Mouse (Mus musculus) liver, embryonic 15.5 days (tissue): ENCODE data around the gene Inafm2. TPM values are rescaled to one million over a fixed set of nuclear protein-coding genes. Genes with fewer than 3 reads are reported as not detected.

Experiments
- ATAC-seq: fragments of 200-750 bp; cut with Nextera tagmentation; 2 replicates; pipeline ENCODE4 v1.8.0; 2017; ENCODE audit warnings: moderate number of reproducible peaks, mild to moderate bottlenecking, moderate library complexity; ENCODE audit not compliant: insufficient read depth
- H3K27ac ChIP-seq: fragments of 300-500 bp; sonication (generic); replicated peaks from 2 replicates; pipeline ENCODE4 v1.5.1; 2015; ENCODE audit warnings: mild to moderate bottlenecking, inconsistent platforms
- H3K27me3 ChIP-seq: fragments of 300-500 bp; sonication (generic); 2 replicates; pipeline ENCODE4 v1.6.1; 2015; ENCODE audit warnings: mild to moderate bottlenecking, inconsistent platforms
- H3K36me3 ChIP-seq: fragments of 300-500 bp; sonication (generic); replicated peaks from 2 replicates; pipeline ENCODE4 v1.6.1; 2015; ENCODE audit warnings: moderate library complexity, mild to moderate bottlenecking, inconsistent platforms
- H3K4me1 ChIP-seq: fragments of 300-500 bp; sonication (generic); replicated peaks from 2 replicates; pipeline ENCODE4 v1.6.1; 2015; ENCODE audit warnings: inconsistent platforms
- H3K4me2 ChIP-seq: fragments of 300-500 bp; sonication (generic); 2 replicates; pipeline ENCODE4 v1.6.1; 2015; ENCODE audit warnings: moderate library complexity, mild to moderate bottlenecking, inconsistent platforms
- H3K4me3 ChIP-seq: fragments of 300-500 bp; sonication (generic); replicated peaks from 2 replicates; pipeline ENCODE4 v1.5.1; 2015; ENCODE audit warnings: mild to moderate bottlenecking, inconsistent platforms
- H3K9ac ChIP-seq: fragments of 300-500 bp; sonication (generic); 2 replicates; pipeline ENCODE4 v1.6.1; 2015; ENCODE audit warnings: moderate library complexity, mild to moderate bottlenecking, inconsistent platforms
- H3K9me3 ChIP-seq: fragments of 300-500 bp; sonication (generic); replicated peaks from 2 replicates; pipeline ENCODE4 v1.6.1; 2016; ENCODE audit warnings: inconsistent platforms
- WGBS: fragments of 180-500 bp; shearing (Covaris S2); methylation state at CpG from one replicate; pipeline ENCODE4 v1.1.7; 2015; ENCODE audit warnings: mixed read lengths; ENCODE audit not compliant: insufficient replicate concordance; 5-methylcytosine and 5-hydroxymethylcytosine counted together
- polyA plus RNA-seq: library from polyadenylated mRNA; unstranded; fragments of >200 nt; fragmentation: Nextera tagmentation; extraction: Ambion mirVana; gene quantifications from 2 replicates; pipeline ENCODE4 v1.2.1, GENCODE M21; 2015

Gene Inafm2
- polyA plus RNA-seq, 1 experiment from 2014 or later: 12.6 TPM

DNA sequence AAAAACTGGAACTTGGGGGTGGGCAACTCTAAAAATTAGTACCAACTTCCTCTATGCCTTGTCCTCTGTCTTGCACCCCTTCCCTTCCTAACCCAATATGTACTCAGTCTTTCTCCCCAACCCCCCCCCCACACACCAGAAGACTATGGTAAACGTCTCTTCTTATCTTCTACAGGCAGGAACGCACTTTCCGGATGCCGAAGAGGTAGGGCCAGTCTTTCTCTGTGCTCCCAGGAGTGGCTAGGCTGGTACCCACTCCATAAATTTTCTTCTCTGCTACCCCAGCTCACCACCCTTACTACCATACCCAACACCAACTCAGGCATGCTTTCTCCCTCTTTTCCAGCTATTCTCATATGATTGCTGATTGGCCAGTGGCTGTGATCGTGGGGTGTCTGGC is 41.0 kb downstream of the Inafm2 start:
- no peak overlapping the region for H3K27ac ChIP-seq
- no peaks in the 10 kb centered on the region for H3K9me3 ChIP-seq
- peaks cover 31% of the 10 kb centered on the region for H3K4me1 ChIP-seq
- H3K27me3 ChIP-seq: peaks cover 41% of the 10 kb centered on the region
- H3K36me3 ChIP-seq: no peaks in the 10 kb centered on the region
- no peak; the same call in 1 of the 2 replicates for ATAC-seq
- no peak overlapping the region for H3K9ac ChIP-seq
- H3K4me3 ChIP-seq: no peak overlapping the region
- H3K4me2 ChIP-seq: no peak overlapping the region
- 24% methylated on average over 5 of the region's 5 CpGs for WGBS

DNA sequence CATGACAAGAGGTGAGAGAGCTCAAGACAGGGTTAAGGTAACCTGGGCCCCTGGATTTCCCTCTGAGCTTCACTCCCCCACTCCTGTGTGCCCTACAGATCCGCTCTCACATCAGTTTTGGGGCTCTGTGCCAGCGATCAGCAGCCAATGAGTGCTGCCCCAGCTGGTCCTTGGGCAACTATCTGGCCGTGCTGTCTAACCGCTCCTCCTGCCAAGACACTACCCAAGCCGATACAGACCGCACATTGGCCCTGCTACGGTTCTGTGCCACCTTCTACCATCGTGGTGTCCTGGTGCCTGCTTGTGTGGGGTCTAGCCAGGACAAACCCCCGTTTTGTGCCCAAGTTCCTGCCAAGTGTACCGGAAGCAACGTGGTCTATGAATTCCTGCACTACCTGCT is 43.9 kb downstream of the Inafm2 start:
- no peaks in the 10 kb centered on the region for H3K9me3 ChIP-seq
- ATAC-seq: no peak
- H3K4me1 ChIP-seq: peaks cover 42% of the 10 kb centered on the region
- WGBS: 67% methylated on average over 11 of the region's 11 CpGs
- no peaks in the 10 kb centered on the region for H3K36me3 ChIP-seq
- H3K27me3 ChIP-seq: peaks cover 36% of the 10 kb centered on the region
- no peak overlapping the region for H3K27ac ChIP-seq
- H3K4me3 ChIP-seq: no peak overlapping the region
- H3K4me2 ChIP-seq: no peak overlapping the region
- no peak overlapping the region for H3K9ac ChIP-seq

DNA sequence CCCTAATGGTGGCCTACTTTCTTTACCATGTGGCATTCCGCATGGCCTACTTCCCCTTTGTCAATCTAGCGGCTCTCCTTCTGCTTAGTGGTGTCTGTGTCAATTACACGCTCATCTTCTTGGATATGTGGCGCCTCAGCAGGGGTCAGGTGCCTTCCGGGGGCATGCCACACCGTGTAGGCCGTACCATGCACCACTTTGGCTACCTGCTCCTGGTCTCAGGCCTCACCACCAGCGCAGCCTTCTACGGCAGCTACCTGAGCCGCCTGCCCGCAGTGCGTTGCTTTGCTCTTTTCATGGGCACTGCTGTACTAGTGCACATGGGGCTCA is 44.6 kb downstream of the Inafm2 start:
- Histone ChIP-seq H3K27me3 (peaks cover 38% of the 10 kb centered on the region), H3K27ac (no peak overlapping the region), H3K9ac (no peak overlapping the region), H3K4me3 (peak overlapping the region; percentile 29), H3K4me1 (peaks cover 42% of the 10 kb centered on the region), H3K36me3 (no peaks in the 10 kb centered on the region), H3K4me2 (peak overlapping the region; percentile 54), H3K9me3 (no peaks in the 10 kb centered on the region)
- 61% methylated on average over 12 of the region's 12 CpGs for WGBS
- no peak for ATAC-seq

DNA sequence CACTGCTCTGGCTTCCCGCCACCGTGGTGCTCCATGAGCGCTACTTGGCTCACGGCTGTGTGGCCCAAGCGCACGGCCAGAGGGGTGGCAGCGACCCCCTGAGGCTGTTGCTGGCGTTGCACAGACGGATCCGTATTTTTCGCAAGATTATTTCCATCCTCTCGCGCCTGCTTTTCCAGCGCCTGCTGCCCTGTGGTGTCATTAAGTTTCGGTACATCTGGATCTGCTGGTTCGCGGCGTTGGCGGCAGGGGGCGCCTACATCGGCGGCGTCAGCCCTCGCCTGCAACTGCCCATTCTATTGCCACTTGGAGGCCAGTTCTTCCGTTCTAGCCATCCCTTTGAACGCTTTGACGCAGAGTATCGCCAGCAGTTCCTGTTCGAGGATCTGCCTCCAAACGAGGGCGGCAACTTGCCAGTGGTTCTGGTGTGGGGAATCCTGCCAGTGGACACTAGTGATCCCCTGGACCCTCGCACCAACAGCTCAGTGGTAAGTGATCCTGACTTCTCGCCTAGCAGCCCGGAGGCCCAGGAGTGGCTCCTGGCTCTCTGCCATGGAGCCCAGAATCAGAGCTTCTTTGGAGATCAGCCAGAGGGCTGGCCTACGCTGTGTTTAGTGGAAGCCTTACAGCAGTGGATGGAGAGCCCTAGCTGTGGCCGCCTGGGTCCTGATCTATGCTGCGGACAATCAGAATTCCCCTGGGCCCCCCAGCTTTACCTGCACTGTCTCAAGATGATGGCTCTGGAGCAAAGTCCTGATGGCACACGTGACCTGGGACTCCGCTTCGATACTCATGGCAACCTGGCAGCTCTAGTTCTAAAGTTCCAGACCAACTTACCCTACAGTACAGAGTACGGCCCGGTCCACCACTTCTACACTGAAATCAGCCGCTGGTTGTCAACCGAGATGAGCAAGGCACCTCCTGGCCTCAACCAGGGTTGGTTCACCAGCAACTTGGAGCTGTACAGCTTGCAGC is 45.3 kb downstream of the Inafm2 start:
- Histone ChIP-seq H3K27ac (peak overlapping the region; percentile 63; the same call in 1 of the 2 replicates), H3K27me3 (peaks cover 42% of the 10 kb centered on the region), H3K9me3 (no peaks in the 10 kb centered on the region), H3K4me1 (peaks cover 42% of the 10 kb centered on the region), H3K4me3 (peak overlapping the region; percentile 29), H3K36me3 (no peaks in the 10 kb centered on the region), H3K9ac (no peak overlapping the region), H3K4me2 (peak overlapping the region; percentile 54)
- ATAC-seq: peak; percentile 34
- 30% methylated on average over 44 of the region's 44 CpGs for WGBS

DNA sequence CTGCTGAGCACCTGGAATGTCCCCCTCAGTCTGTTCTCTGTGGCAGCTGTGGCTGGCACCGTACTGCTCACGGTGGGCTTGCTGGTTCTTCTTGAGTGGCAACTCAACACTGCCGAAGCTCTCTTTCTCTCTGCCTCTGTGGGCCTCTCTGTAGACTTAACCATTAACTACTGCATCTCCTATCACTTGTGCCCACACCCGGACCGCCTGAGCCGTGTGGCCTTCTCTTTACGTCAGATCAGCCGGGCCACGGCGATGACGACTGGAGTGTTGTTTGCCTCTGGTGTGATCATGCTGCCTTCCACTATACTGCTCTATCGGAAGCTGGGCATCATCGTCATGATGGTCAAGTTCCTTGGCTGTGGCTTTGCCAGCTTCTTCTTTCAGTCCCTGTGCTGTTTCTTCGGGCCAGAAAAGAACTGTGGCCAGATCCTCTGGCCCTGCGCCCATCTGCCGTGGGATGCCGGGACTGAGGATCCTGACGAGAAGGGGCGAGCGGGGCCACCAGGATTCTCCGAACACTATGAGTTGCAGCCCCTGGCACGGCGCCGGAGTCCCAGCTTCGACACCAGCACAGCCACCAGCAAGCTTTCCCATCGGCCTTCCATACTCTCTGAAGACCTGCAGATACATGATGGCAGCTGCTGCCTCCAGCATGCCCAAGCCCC is 46.2 kb downstream of the Inafm2 start:
- Histone ChIP-seq H3K4me2 (peak overlapping the region; percentile 54), H3K36me3 (no peaks in the 10 kb centered on the region), H3K4me3 (no peak overlapping the region), H3K9ac (no peak overlapping the region), H3K27me3 (peaks cover 45% of the 10 kb centered on the region), H3K4me1 (peaks cover 33% of the 10 kb centered on the region), H3K27ac (peak overlapping the region; percentile 63; the same call in 1 of the 2 replicates), H3K9me3 (no peaks in the 10 kb centered on the region)
- 74% methylated on average over 26 of the region's 26 CpGs for WGBS
- peak; percentile 68 for ATAC-seq

DNA sequence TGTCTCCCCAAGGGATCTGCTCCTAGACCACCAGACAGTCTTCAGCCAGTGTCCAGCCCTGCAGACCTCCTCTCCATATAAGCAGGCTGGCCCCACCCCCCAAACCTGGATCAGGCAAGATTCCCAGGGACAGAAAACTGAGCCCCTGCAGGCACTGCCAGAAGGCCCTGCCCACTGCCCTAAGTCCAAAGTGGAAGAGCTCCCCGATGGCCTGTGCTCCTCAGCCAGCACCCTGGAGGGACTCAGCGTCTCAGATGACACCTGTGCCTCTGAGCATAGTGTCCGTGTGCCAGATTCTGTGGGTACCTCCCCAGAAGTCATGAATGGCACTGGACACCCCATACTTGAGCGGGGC is 46.7 kb downstream of the Inafm2 start:
- no peak for ATAC-seq
- no peaks in the 10 kb centered on the region for H3K9me3 ChIP-seq
- H3K4me3 ChIP-seq: no peak overlapping the region
- H3K36me3 ChIP-seq: no peaks in the 10 kb centered on the region
- peaks cover 28% of the 10 kb centered on the region for H3K4me1 ChIP-seq
- H3K27me3 ChIP-seq: peaks cover 47% of the 10 kb centered on the region
- 81% methylated on average over 4 of the region's 4 CpGs for WGBS
- no peak overlapping the region; the same call in 1 of the 2 replicates for H3K4me2 ChIP-seq
- H3K27ac ChIP-seq: peak overlapping the region; percentile 29; the same call in 1 of the 2 replicates
- no peak overlapping the region for H3K9ac ChIP-seq

DNA sequence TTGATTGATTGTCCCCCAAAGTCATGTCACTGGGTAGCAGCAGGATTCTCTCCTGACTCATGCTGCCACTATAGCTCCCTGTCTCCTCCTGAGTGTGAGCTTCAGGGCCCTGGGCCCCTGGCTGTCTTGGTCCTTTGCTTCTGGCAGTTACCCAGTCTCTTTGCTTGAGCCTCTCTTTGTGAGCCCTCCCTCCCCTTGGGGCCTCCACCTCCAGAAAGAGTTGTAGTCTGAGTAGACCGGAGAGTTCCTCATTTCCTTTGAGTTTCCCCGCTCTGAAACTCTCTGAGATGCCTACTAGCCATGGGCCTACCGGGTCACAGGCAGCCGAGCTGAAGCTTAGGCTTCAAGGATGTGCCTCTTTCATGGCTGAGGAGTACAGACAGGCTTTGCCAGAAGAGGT is 48.1 kb downstream of the Inafm2 start:
- Histone ChIP-seq H3K4me1 (peaks cover 28% of the 10 kb centered on the region), H3K27me3 (peaks cover 39% of the 10 kb centered on the region), H3K4me2 (no peak overlapping the region), H3K9ac (no peak overlapping the region), H3K9me3 (no peaks in the 10 kb centered on the region), H3K36me3 (no peaks in the 10 kb centered on the region), H3K4me3 (no peak overlapping the region), H3K27ac (0 out of 2 replicates have a peak overlapping the region, but pooled peaks have one; percentile 1)
- no peak for ATAC-seq
- WGBS: 45% methylated on average over 4 of the region's 4 CpGs

Other genes with a start within 250 kb of the Inafm2 start
- 0.30 and 0.39 TPM in 2 replicates for gene Bmf, start 196.1 kb upstream of the Inafm2 start, polyA plus RNA-seq
- 43.6 and 47.1 TPM in 2 replicates for gene Bub1b, start 147.5 kb upstream of the Inafm2 start, polyA plus RNA-seq
- 0.30 and 0.45 TPM in 2 replicates for gene Pak6, start 82.5 kb upstream of the Inafm2 start, polyA plus RNA-seq
- 0.07 and 0.08 TPM in 2 replicates for gene Ankrd63, start 41.8 kb upstream of the Inafm2 start, polyA plus RNA-seq
- 2.3 and 2.9 TPM in 2 replicates for gene Plcb2, start 17.3 kb upstream of the Inafm2 start, polyA plus RNA-seq
- 0.20 and 0.29 TPM in 2 replicates for gene Ccdc9b, start 16.9 kb downstream of the Inafm2 start, polyA plus RNA-seq
- not detected in 2 replicates for gene Phgr1, start 27.0 kb downstream of the Inafm2 start, polyA plus RNA-seq
- gene Disp2, start 34.0 kb downstream of the Inafm2 start, polyA plus RNA-seq: 0.26 and 0.32 TPM in 2 replicates
- 67.2 and 73.9 TPM in 2 replicates for gene Knstrn, start 68.2 kb downstream of the Inafm2 start, polyA plus RNA-seq
- gene Ivd, start 116.2 kb downstream of the Inafm2 start, polyA plus RNA-seq: 35.8 and 43.5 TPM in 2 replicates
- 3.2 and 4.3 TPM in 2 replicates for gene Bahd1, start 154.6 kb downstream of the Inafm2 start, polyA plus RNA-seq
- gene Chst14, start 180.7 kb downstream of the Inafm2 start, polyA plus RNA-seq: 4.5 and 5.7 TPM in 2 replicates